Mouse (Mus musculus) kidney, adult 2 months (tissue): ENCODE measurements around the gene Ctsc.

ENCODE experiments used
- CTCF ChIP-seq: fragments of 200-500 bp; conservative IDR thresholded peaks from 2 replicates; pipeline ENCODE4 v1.5.1; 2011; ENCODE audit warnings: low read depth, mild to moderate bottlenecking, control low read depth, low read length, moderate library complexity, mixed read lengths; ENCODE audit not compliant: insufficient read depth, insufficient read length
- POLR2A ChIP-seq: fragments of 200-500 bp; IDR thresholded peaks from one replicate; pipeline ENCODE4 v1.6.1; 2011; ENCODE audit warnings: low read depth, low read length, control low read depth

- TF ChIP-seq POLR2A, result no peak
- TF ChIP-seq CTCF, result no peak
Measured at GRCm38 (mm10) chr7:88292044-88292443, 14.2 kb downstream of the Ctsc start.
